Mouse (Mus musculus): ENCODE results near the gene Topaz1.

DNA sequence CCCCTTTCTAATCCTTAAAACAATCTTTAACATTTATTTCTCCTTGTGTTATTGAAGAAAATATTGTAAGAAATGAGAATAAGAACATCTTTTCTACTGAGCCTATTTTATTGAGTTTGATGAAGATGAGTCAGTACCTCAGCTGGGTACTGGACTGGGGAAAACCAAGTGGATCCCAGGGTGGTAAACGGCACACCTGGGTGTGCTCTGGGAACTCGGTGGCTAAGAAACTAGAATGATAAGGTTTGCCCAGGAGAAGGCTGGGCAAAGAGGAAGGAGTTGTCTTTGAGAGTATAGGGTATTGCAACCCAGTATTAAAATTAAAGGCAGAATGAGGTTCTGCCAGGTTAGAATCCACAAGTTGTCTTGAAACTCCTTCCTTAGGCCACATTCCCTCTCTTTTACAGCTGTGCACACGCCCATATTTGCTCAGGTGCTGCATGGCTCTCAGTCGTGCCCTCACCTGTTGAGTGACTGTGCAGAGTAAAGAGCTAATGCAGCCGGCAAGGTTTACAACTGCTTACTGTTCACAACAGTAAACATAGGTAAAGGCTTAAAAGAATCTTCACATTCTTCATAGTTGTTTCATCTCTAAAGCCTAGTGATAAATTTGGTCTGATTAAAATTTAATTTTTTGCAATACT lies 76.3 kb downstream of the Topaz1 start:
- TF ChIP-seq CTCF (IDR thresholded peaks at IDR 0.05; ENCODE audit: extremely low read depth, insufficient read length, insufficient replicate concordance, low read depth, low read length) (no peak), POLR2A (IDR thresholded peaks at IDR 0.05; ENCODE audit: low read depth, low read length) (no peak)

Data from small intestine, adult 2 months (tissue).